Mouse (Mus musculus): ENCODE measurements around the gene Slc52a3. TPM values are rescaled to one million over a fixed set of nuclear protein-coding genes. Genes with fewer than 3 reads are reported as not detected.
A peak's percentile ranks its signal among the peaks of the same experiment; 100 is the strongest.

The Slc52a3 gene
- polyA plus RNA-seq, 1 experiment from 2014 or later: 4.7 TPM

DNA sequence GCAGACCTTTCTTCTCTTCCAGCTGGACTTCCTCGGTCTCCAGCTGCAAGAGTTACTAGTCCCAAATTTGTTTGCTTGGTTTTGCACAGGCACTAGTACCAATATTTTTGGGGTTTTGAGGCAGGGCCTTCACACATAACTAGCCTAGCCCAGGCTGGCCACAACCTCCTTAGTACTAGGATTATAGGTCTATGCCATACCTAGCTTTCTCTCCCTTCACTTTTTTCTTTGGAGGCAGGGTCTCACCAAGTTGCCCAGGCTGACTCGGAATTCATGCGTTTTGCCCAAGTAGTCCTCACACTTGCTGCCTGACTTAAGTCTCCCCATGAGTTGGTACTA is 16.0 kb upstream of the Slc52a3 start:
- Histone ChIP-seq H3K4me2 (ENCODE audit: low read depth, low read length) (peak overlapping the region; percentile 80), H3K4me3 (ENCODE audit: low read length) (peak overlapping the region; percentile 91), H3K9ac (ENCODE audit: low read length) (peak overlapping the region; percentile 90), H3K4me1 (replicated peaks; ENCODE audit: control insufficient read depth, insufficient read depth, low read length) (peaks cover 28% of the 10 kb centered on the region), H3K27ac (ENCODE audit: low read length) (peak overlapping the region; percentile 85), H3K27me3 (ENCODE audit: control insufficient read depth, insufficient read depth, low read depth, low read length) (no peaks in the 10 kb centered on the region), H3K36me3 (ENCODE audit: control insufficient read depth, insufficient read depth, low read length) (no peaks in the 10 kb centered on the region), H3K9me3 (ENCODE audit: control insufficient read depth, low read length) (no peaks in the 10 kb centered on the region)
- 29% methylated on average over 3 of the region's 3 CpGs for WGBS
- no peak for ATAC-seq (ENCODE audit: low read depth)

GRCm38 (mm10) chr2:151981268-151981667 is 15.0 kb upstream of the Slc52a3 start:
- WGBS: 54% methylated on average over 6 of the region's 6 CpGs
- H3K36me3 ChIP-seq (ENCODE audit: control insufficient read depth, insufficient read depth, low read length): no peaks in the 10 kb centered on the region
- H3K9me3 ChIP-seq (ENCODE audit: control insufficient read depth, low read length): no peaks in the 10 kb centered on the region
- H3K4me3 ChIP-seq (ENCODE audit: low read length): no peak overlapping the region
- no peak overlapping the region for H3K4me2 ChIP-seq (ENCODE audit: low read depth, low read length)
- no peak overlapping the region for H3K27ac ChIP-seq (ENCODE audit: low read length)
- H3K4me1 ChIP-seq (replicated peaks; ENCODE audit: control insufficient read depth, insufficient read depth, low read length): peaks cover 27% of the 10 kb centered on the region
- H3K27me3 ChIP-seq (ENCODE audit: control insufficient read depth, insufficient read depth, low read depth, low read length): no peaks in the 10 kb centered on the region
- no peak overlapping the region for H3K9ac ChIP-seq (ENCODE audit: low read length)
- ATAC-seq (ENCODE audit: low read depth): no peak

DNA sequence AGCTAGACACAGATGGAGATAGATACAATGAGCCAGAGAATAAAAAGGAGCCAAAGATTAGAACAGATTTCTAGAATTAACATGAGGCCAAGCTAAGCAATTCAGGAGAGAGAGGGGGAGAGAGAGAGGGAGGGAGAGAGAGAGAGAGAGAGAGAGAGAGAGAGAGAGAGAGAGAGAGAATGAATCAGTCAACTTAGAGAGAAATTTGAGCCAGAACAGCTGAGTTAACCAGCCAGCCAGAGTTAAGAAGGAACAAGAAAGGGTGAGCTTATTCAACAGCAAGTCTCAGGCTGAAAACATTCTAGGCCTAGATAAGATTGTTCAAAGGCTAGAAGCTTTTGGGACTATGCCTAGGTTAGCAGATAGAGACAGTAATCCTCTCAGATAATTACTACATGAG is 13.8 kb upstream of the Slc52a3 start:
- Histone ChIP-seq H3K9ac (ENCODE audit: low read length) (no peak overlapping the region), H3K4me2 (ENCODE audit: low read depth, low read length) (no peak overlapping the region), H3K9me3 (ENCODE audit: control insufficient read depth, low read length) (no peaks in the 10 kb centered on the region), H3K27ac (ENCODE audit: low read length) (no peak overlapping the region), H3K36me3 (ENCODE audit: control insufficient read depth, insufficient read depth, low read length) (no peaks in the 10 kb centered on the region), H3K4me1 (replicated peaks; ENCODE audit: control insufficient read depth, insufficient read depth, low read length) (peaks cover 25% of the 10 kb centered on the region), H3K4me3 (ENCODE audit: low read length) (no peak overlapping the region), H3K27me3 (ENCODE audit: control insufficient read depth, insufficient read depth, low read depth, low read length) (no peaks in the 10 kb centered on the region)
- ATAC-seq (ENCODE audit: low read depth): no peak

DNA sequence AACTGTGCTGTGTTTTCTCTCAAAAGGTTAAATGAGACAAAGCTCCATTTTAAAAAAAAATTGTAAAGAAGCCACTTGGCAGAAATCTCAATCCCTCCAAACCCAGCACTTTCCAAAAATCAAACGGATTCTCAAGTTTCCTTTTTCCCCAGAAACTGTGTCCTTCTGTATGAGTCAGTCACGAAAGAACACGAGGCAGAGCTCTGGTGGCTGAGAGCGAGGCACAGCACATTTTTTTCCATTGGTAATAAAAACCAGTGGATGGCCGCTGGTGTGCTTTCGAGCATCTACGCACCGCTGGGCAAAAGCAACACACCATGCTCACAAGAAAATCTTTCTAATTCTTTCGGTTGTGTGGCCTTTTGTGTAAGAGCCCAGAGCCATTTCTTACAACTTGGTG is 12.3 kb upstream of the Slc52a3 start:
- H3K27me3 ChIP-seq (ENCODE audit: control insufficient read depth, insufficient read depth, low read depth, low read length): no peaks in the 10 kb centered on the region
- H3K4me2 ChIP-seq (ENCODE audit: low read depth, low read length): no peak overlapping the region
- no peak for ATAC-seq (ENCODE audit: low read depth)
- no peak overlapping the region for H3K4me3 ChIP-seq (ENCODE audit: low read length)
- H3K4me1 ChIP-seq (replicated peaks; ENCODE audit: control insufficient read depth, insufficient read depth, low read length): peaks cover 10% of the 10 kb centered on the region
- H3K27ac ChIP-seq (ENCODE audit: low read length): no peak overlapping the region
- 63% methylated on average over 9 of the region's 9 CpGs for WGBS
- H3K9ac ChIP-seq (ENCODE audit: low read length): no peak overlapping the region
- H3K9me3 ChIP-seq (ENCODE audit: control insufficient read depth, low read length): no peaks in the 10 kb centered on the region
- no peaks in the 10 kb centered on the region for H3K36me3 ChIP-seq (ENCODE audit: control insufficient read depth, insufficient read depth, low read length)

DNA sequence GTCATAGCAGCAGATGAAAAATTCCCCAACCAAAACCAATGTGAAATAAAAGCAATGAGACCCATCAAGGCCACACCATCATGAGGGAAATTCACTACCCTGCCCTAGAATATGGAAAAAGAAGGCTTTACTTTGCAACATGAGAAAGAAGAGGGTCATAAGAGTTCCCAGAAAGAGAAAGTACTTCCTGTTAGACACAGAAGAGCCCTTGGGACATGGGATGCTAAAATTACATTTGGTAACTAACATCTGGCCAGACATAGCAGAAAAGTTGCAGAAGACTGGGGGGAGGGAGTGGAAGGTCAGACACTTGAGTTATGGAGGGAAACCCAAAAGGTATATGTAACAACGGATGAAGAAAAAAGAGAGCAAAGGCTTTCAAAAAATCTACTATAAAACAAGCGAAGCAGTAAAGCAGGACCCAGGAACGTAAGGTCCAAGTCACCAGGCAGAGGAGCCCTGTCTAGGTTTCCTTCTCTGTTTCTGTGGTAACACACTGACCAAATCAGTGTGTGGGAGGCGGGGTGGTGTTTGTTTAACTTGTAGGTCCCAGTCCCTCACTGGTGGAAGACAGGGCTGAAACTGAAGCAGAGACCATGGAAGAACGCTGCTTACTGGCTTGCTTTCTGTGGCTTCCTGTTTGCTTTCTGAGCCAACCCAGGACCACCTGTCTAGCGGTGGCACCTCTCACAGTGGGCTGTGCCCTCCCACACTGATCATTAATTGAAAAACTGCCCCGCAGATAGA is 10.7 kb upstream of the Slc52a3 start:
- WGBS: 47% methylated on average over 7 of the region's 7 CpGs
- no peak overlapping the region for H3K27ac ChIP-seq (ENCODE audit: low read length)
- peaks cover 2% of the 10 kb centered on the region for H3K4me1 ChIP-seq (replicated peaks; ENCODE audit: control insufficient read depth, insufficient read depth, low read length)
- no peak overlapping the region for H3K9ac ChIP-seq (ENCODE audit: low read length)
- H3K36me3 ChIP-seq (ENCODE audit: control insufficient read depth, insufficient read depth, low read length): no peaks in the 10 kb centered on the region
- 0 out of 2 replicates have a peak, but pooled peaks have one; percentile 34 for ATAC-seq (ENCODE audit: low read depth)
- no peaks in the 10 kb centered on the region for H3K9me3 ChIP-seq (ENCODE audit: control insufficient read depth, low read length)
- no peaks in the 10 kb centered on the region for H3K27me3 ChIP-seq (ENCODE audit: control insufficient read depth, insufficient read depth, low read depth, low read length)
- no peak overlapping the region for H3K4me3 ChIP-seq (ENCODE audit: low read length)
- no peak overlapping the region for H3K4me2 ChIP-seq (ENCODE audit: low read depth, low read length)

DNA sequence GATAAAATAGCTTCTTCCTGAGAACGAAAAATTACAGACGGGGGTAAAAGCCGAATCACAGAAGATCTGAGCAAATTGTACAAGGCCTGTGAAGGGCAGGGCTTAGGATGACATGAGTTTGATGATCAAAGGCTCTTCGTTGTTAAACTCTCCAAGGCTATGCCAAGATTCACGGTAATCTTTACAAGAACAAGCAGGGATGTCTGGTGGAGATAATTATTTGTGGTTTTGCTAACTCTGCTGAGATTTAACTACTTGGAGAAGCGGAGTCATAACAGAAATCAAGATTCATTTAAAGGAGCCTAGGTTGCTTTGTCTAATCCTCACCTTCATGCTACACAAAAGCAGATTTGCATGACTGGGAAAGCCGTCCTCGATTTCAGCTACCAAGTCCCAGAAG is 9.4 kb upstream of the Slc52a3 start:
- no peak for ATAC-seq (ENCODE audit: low read depth)
- Histone ChIP-seq H3K4me3 (ENCODE audit: low read length) (no peak overlapping the region), H3K27ac (ENCODE audit: low read length) (no peak overlapping the region), H3K27me3 (ENCODE audit: control insufficient read depth, insufficient read depth, low read depth, low read length) (no peaks in the 10 kb centered on the region), H3K4me1 (replicated peaks; ENCODE audit: control insufficient read depth, insufficient read depth, low read length) (no peaks in the 10 kb centered on the region; the same call in 1 of the 2 replicates), H3K9ac (ENCODE audit: low read length) (no peak overlapping the region), H3K9me3 (ENCODE audit: control insufficient read depth, low read length) (no peaks in the 10 kb centered on the region), H3K4me2 (ENCODE audit: low read depth, low read length) (no peak overlapping the region), H3K36me3 (ENCODE audit: control insufficient read depth, insufficient read depth, low read length) (no peaks in the 10 kb centered on the region)
- 74% methylated on average over 8 of the region's 8 CpGs for WGBS

GRCm38 (mm10) chr2:151988978-151989377 is 7.3 kb upstream of the Slc52a3 start:
- no peak overlapping the region for H3K4me2 ChIP-seq (ENCODE audit: low read depth, low read length)
- no peaks in the 10 kb centered on the region; the same call in 1 of the 2 replicates for H3K4me1 ChIP-seq (replicated peaks; ENCODE audit: control insufficient read depth, insufficient read depth, low read length)
- no peak overlapping the region for H3K9ac ChIP-seq (ENCODE audit: low read length)
- H3K4me3 ChIP-seq (ENCODE audit: low read length): no peak overlapping the region
- H3K36me3 ChIP-seq (ENCODE audit: control insufficient read depth, insufficient read depth, low read length): no peaks in the 10 kb centered on the region
- no peaks in the 10 kb centered on the region for H3K9me3 ChIP-seq (ENCODE audit: control insufficient read depth, low read length)
- ATAC-seq (ENCODE audit: low read depth): no peak
- 69% methylated on average over 2 of the region's 2 CpGs for WGBS
- no peaks in the 10 kb centered on the region for H3K27me3 ChIP-seq (ENCODE audit: control insufficient read depth, insufficient read depth, low read depth, low read length)
- no peak overlapping the region for H3K27ac ChIP-seq (ENCODE audit: low read length)

DNA sequence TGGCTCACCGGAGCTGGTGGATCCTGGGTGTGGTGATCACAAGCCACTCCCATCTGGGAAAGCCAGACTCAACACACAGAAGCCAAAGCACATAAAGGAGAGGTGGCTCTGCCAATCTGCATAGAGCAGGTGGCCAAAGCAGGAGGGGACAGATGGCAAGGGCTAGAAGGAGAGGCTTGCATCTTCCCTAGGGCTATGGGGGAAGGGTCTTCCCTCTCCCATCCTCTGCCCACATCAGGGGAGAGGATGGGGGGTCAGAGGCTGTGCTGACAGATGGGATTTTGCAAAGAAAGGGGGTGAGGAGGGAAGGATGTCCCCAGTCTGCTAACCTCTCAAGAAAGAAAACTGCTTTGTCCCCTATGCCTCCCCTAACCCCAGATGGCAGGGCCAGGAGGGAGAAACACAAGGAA is 5.3 kb upstream of the Slc52a3 start:
- Histone ChIP-seq H3K27ac (ENCODE audit: low read length) (0 out of 2 replicates have a peak overlapping the region, but pooled peaks have one; percentile 5), H3K4me3 (ENCODE audit: low read length) (no peak overlapping the region), H3K9ac (ENCODE audit: low read length) (no peak overlapping the region), H3K27me3 (ENCODE audit: control insufficient read depth, insufficient read depth, low read depth, low read length) (peaks cover 2% of the 10 kb centered on the region; the same call in 1 of the 2 replicates), H3K9me3 (ENCODE audit: control insufficient read depth, low read length) (no peaks in the 10 kb centered on the region), H3K4me1 (replicated peaks; ENCODE audit: control insufficient read depth, insufficient read depth, low read length) (peaks cover 3% of the 10 kb centered on the region; the same call in 1 of the 2 replicates), H3K36me3 (ENCODE audit: control insufficient read depth, insufficient read depth, low read length) (no peaks in the 10 kb centered on the region), H3K4me2 (ENCODE audit: low read depth, low read length) (no peak overlapping the region)
- no peak for ATAC-seq (ENCODE audit: low read depth)
- WGBS: 33% methylated on average over 1 of the region's 1 CpGs

DNA sequence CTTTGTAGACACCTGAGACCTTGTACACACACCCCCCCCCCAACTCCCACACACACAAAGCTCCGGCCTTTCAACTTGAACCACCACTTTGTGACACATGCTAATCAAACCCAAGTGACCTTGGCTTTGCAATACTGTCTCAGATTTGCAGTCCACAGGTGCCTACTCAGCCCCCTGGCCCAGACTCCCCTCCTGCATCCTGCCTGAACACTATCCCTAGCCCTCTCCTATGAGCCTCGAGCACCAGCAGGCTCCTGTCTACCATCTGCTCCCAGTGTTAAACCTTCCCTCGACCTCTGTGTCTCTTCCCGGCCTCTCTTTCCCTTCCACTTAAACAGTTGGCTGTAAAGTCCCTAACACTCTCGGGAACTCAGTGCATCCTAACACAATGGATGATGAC is 4.9 kb upstream of the Slc52a3 start:
- Histone ChIP-seq H3K36me3 (ENCODE audit: control insufficient read depth, insufficient read depth, low read length) (no peaks in the 10 kb centered on the region), H3K9me3 (ENCODE audit: control insufficient read depth, low read length) (no peaks in the 10 kb centered on the region), H3K4me2 (ENCODE audit: low read depth, low read length) (no peak overlapping the region), H3K27ac (ENCODE audit: low read length) (no peak overlapping the region), H3K9ac (ENCODE audit: low read length) (no peak overlapping the region), H3K27me3 (ENCODE audit: control insufficient read depth, insufficient read depth, low read depth, low read length) (peaks cover 4% of the 10 kb centered on the region; the same call in 1 of the 2 replicates), H3K4me3 (ENCODE audit: low read length) (no peak overlapping the region), H3K4me1 (replicated peaks; ENCODE audit: control insufficient read depth, insufficient read depth, low read length) (peaks cover 4% of the 10 kb centered on the region; the same call in 1 of the 2 replicates)
- ATAC-seq (ENCODE audit: low read depth): no peak
- 31% methylated on average over 5 of the region's 5 CpGs for WGBS
